19 mouse cellular contexts compared by ENCODE assay signal in the genomic region with DNA sequence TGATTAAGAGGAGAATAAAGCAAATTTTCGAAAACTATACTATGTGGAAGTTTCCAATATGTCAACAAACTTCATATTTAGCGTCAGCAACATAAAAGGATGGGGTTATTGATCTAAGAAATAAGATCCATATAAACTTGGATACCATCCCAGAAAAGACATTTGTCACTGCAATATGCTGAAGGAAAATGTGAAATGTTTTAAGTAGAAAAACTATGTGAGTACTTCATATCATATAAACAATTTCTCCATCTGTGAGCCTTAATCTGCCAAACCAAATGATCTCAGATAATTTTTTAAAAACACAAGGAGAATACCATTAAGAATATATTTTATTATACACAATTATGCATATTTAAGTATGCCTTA.
"Had no signal": no experiment of that assay in that cellular context is flagged by ENCODE, and none has a peak within 500 bp of the region (broad histone marks: within the 10 kb centered on the region; RNA-seq: fewer than 3 reads in every experiment).

No protein-coding gene starts in this region.

- H3K27ac ChIP-seq: limb, embryonic 10.5 days; limb, embryonic 13.5 days; liver, embryonic 12.5 days; liver, embryonic 15.5 days; macrophage; midbrain, embryonic 12.5 days; midbrain, embryonic 15.5 days; neural tube, embryonic 12.5 days; neural tube, embryonic 15.5 days; stomach, postnatal 0 days had no signal

- H3K9me3 ChIP-seq: limb, embryonic 10.5 days; limb, embryonic 13.5 days; liver, embryonic 12.5 days; liver, embryonic 15.5 days; midbrain, embryonic 12.5 days; midbrain, embryonic 15.5 days; neural tube, embryonic 12.5 days; neural tube, embryonic 15.5 days had no signal

- DNase-seq: kidney, adult 18-20 months; kidney, adult 9 months; kidney, postnatal 14 days; kidney, postnatal 4 days; liver; lung, adult 18-20 months; lung, postnatal 14 days; retina, postnatal 1 day; thymus, postnatal 25 days had no signal

- H3K9ac ChIP-seq: limb, embryonic 13.5 days; liver, embryonic 12.5 days; liver, embryonic 15.5 days; midbrain, embryonic 12.5 days; midbrain, embryonic 15.5 days; neural tube, embryonic 12.5 days; neural tube, embryonic 15.5 days had no signal

- ATAC-seq: liver, embryonic 12.5 days; midbrain, embryonic 15.5 days had no signal

- H3K4me3 ChIP-seq: limb, embryonic 10.5 days; limb, embryonic 13.5 days; liver, embryonic 12.5 days; liver, embryonic 15.5 days; midbrain, embryonic 12.5 days; midbrain, embryonic 15.5 days; neural tube, embryonic 12.5 days; neural tube, embryonic 15.5 days had no signal

- H3K27me3 ChIP-seq: limb, embryonic 13.5 days; liver, embryonic 12.5 days; liver, embryonic 15.5 days; midbrain, embryonic 12.5 days; midbrain, embryonic 15.5 days; neural tube, embryonic 12.5 days; neural tube, embryonic 15.5 days had no signal

- H3K4me2 ChIP-seq: limb, embryonic 13.5 days; liver, embryonic 12.5 days; liver, embryonic 15.5 days; midbrain, embryonic 12.5 days; midbrain, embryonic 15.5 days; neural tube, embryonic 12.5 days; neural tube, embryonic 15.5 days had no signal

- H3K4me1 ChIP-seq: limb, embryonic 10.5 days; limb, embryonic 13.5 days; liver, embryonic 12.5 days; liver, embryonic 15.5 days; midbrain, embryonic 12.5 days; midbrain, embryonic 15.5 days; neural tube, embryonic 12.5 days; neural tube, embryonic 15.5 days had no signal

- H3K36me3 ChIP-seq: limb, embryonic 10.5 days; limb, embryonic 13.5 days; liver, embryonic 12.5 days; liver, embryonic 15.5 days; midbrain, embryonic 12.5 days; midbrain, embryonic 15.5 days; neural tube, embryonic 12.5 days; neural tube, embryonic 15.5 days had no signal
